Mouse (Mus musculus) myocyte (in vitro differentiated cells): ENCODE results near the gene Commd1. TPM values are rescaled to one million over a fixed set of nuclear protein-coding genes. Genes with fewer than 3 reads are reported as not detected.

Source experiments
- H3K27me3 ChIP-seq: one replicate; pipeline ENCODE4 v1.6.1; 2011; ENCODE audit not compliant: control insufficient read depth, insufficient read depth, insufficient read length
- H3K36me3 ChIP-seq: one replicate; pipeline ENCODE4 v1.6.1; 2011; ENCODE audit not compliant: control insufficient read depth, insufficient read depth
- H3K4me2 ChIP-seq: one replicate; pipeline ENCODE4 v1.6.1; 2011; ENCODE audit warnings: low read depth, control low read depth
- H3K4me3 ChIP-seq: one replicate; pipeline ENCODE4 v1.5.1; 2011; ENCODE audit warnings: mild to moderate bottlenecking, control low read depth, moderate library complexity
- H3K79me2 ChIP-seq: one replicate; pipeline ENCODE4 v1.6.1; 2011; ENCODE audit not compliant: control insufficient read depth, insufficient read depth
- H3ac ChIP-seq: one replicate; pipeline ENCODE4 v1.6.1; 2011; ENCODE audit not compliant: control insufficient read depth, insufficient read length
- CEBPB ChIP-seq: IDR thresholded peaks from 2 replicates; pipeline ENCODE4 v1.6.1; 2011; ENCODE audit warnings: mild to moderate bottlenecking, moderate library complexity; ENCODE audit not compliant: poor library complexity, insufficient read depth, severe bottlenecking
- E2F4 ChIP-seq: IDR thresholded peaks from one replicate; pipeline ENCODE4 v1.6.1; 2011; ENCODE audit warnings: mild to moderate bottlenecking, control low read depth, moderate library complexity; ENCODE audit not compliant: insufficient read depth
- MAX ChIP-seq: IDR thresholded peaks from one replicate; pipeline ENCODE4 v1.6.1; 2011; ENCODE audit warnings: low read depth, mild to moderate bottlenecking, control low read depth
- MYOD1 ChIP-seq, 3 experiments: IDR thresholded peaks; one replicate each; pipeline ENCODE4 v1.6.1; 2011; ENCODE audit warnings: control low read depth in 2 of 3, low read depth in 2 of 3, mild to moderate bottlenecking in 2 of 3, moderate library complexity in 1 of 3; ENCODE audit not compliant: insufficient read length in 2 of 3, control insufficient read depth in 1 of 3
- MYOG ChIP-seq, 3 experiments: IDR thresholded peaks; one replicate each; pipeline ENCODE4 v1.6.1; 2011; ENCODE audit warnings: control low read depth in 2 of 3, low read depth in 2 of 3, mild to moderate bottlenecking in 2 of 3; ENCODE audit not compliant: insufficient read length in 2 of 3, control insufficient read depth in 1 of 3, insufficient read depth in 1 of 3
- POLR2A ChIP-seq: IDR thresholded peaks from one replicate; pipeline ENCODE4 v1.6.1; 2011; ENCODE audit warnings: low read depth, mild to moderate bottlenecking, control low read depth, moderate library complexity; ENCODE audit not compliant: insufficient read length
- POLR2AphosphoS2 ChIP-seq: IDR thresholded peaks from one replicate; pipeline ENCODE4 v1.6.1; 2011; ENCODE audit warnings: low read depth, control low read depth; ENCODE audit not compliant: insufficient read length
- REST ChIP-seq: IDR thresholded peaks from one replicate; pipeline ENCODE4 v1.6.1; 2011; ENCODE audit warnings: mild to moderate bottlenecking, control low read depth, moderate library complexity; ENCODE audit not compliant: insufficient read depth, insufficient read length
- SRF ChIP-seq: IDR thresholded peaks from one replicate; pipeline ENCODE4 v1.6.1; 2011; ENCODE audit warnings: low read depth; ENCODE audit not compliant: control insufficient read depth, insufficient read length
- TCF12 ChIP-seq: IDR thresholded peaks from one replicate; pipeline ENCODE4 v1.6.1; 2011; ENCODE audit warnings: mild to moderate bottlenecking, control low read depth; ENCODE audit not compliant: poor library complexity, insufficient read depth, severe bottlenecking
- TCF3 ChIP-seq: IDR thresholded peaks from one replicate; pipeline ENCODE4 v1.6.1; 2011; ENCODE audit warnings: low read depth, control low read depth; ENCODE audit not compliant: insufficient read length
- USF1 ChIP-seq: IDR thresholded peaks from one replicate; pipeline ENCODE4 v1.6.1; 2011; ENCODE audit warnings: low read depth, mild to moderate bottlenecking, control low read depth, moderate library complexity
- polyA plus RNA-seq: library from polyadenylated mRNA; unstranded; fragments of >200 nt; fragmentation: generic; extraction: Trizol; gene quantifications from one replicate; pipeline ENCODE4 v1.2.1, GENCODE M21; 2012; ENCODE audit warnings: missing spikeins

The Commd1 gene
- polyA plus RNA-seq, 1 experiment = 174 TPM

DNA sequence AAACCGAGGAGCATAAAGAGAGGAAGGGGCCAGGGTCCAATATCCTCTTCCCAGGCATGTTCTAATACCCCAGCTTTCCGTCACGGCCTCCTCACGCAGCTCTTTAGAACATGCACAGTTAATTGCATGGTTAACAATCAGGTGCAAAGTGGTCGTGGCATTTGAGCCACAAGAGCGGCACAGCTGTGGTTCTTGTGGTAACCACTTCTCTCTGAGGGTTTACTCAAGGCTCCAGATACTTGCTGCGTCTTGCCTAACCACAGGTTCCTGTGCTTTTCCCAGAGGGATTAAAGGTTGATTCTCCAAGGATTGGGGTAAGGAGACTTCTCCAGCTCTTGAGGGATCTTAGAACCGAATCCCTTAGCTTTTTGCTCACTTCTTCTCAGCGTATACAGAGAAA, 90.9 kb downstream of the Commd1 start:
- H3K79me2 ChIP-seq = no peaks in the 10 kb centered on the region

DNA sequence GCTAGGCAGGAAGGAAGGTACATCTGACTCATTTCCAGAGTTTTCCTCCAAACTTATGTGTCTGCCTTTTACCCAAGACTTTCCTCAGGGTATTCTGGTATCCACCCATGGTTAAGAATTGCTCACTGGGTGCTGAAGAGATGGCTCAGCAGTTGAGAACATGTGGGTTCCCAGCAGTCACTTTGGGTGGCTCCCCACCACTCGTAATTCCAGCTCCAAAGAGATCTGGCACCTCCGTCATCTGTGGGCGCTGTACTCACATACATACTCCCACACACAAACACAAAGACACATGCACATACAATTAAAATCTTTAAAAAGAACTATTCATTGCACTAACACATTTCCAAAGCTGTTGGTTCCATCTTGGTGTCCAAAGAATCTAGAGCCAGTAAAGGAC, 93.0 kb downstream of the Commd1 start:
- Histone ChIP-seq H3K36me3 (no peaks in the 10 kb centered on the region), H3K4me2 (no peak overlapping the region), H3K27me3 (no peaks in the 10 kb centered on the region), H3K4me3 (no peak overlapping the region), H3ac (no peak overlapping the region), H3K79me2 (no peaks in the 10 kb centered on the region)
- no peak for TF ChIP-seq SRF
- TF ChIP-seq POLR2AphosphoS2 = no peak
- no peak for TF ChIP-seq MYOG (IDR thresholded peaks at IDR 0.05; ENCODE audit: control insufficient read depth in 1 of 3, insufficient read depth in 1 of 3, insufficient read length in 2 of 3, low read depth in 2 of 3)
- no peak for TF ChIP-seq TCF12
- no peak for TF ChIP-seq TCF3
- no peak for TF ChIP-seq USF1
- TF ChIP-seq E2F4 = no peak
- no peak for TF ChIP-seq MYOD1 (IDR thresholded peaks at IDR 0.05; ENCODE audit: control insufficient read depth in 1 of 3, insufficient read length in 2 of 3, low read depth in 2 of 3)
- no peak for TF ChIP-seq MAX
- TF ChIP-seq REST = no peak
- TF ChIP-seq CEBPB = no peak
- TF ChIP-seq POLR2A = no peak

More for the DNA sequence above, 90.9 kb downstream of the Commd1 start:
- TF ChIP-seq SRF (no peak), E2F4 (no peak), TCF3 (no peak), MYOG (IDR thresholded peaks at IDR 0.05; ENCODE audit: control insufficient read depth in 1 of 3, insufficient read depth in 1 of 3, insufficient read length in 2 of 3, low read depth in 2 of 3) (peak in 1 of 3 experiments; percentile 63), POLR2A (no peak), POLR2AphosphoS2 (no peak), REST (no peak), MYOD1 (IDR thresholded peaks at IDR 0.05; ENCODE audit: control insufficient read depth in 1 of 3, insufficient read length in 2 of 3, low read depth in 2 of 3) (peak in 2 of 3 experiments; percentile 23 to 43), TCF12 (peak; percentile 14), CEBPB (0 out of 2 replicates have a peak, but pooled peaks have one; percentile 18), USF1 (no peak), MAX (no peak)
- Histone ChIP-seq H3K4me2 (peak overlapping the region; percentile 45), H3K4me3 (no peak overlapping the region), H3K27me3 (no peaks in the 10 kb centered on the region), H3K36me3 (no peaks in the 10 kb centered on the region), H3ac (no peak overlapping the region)

DNA sequence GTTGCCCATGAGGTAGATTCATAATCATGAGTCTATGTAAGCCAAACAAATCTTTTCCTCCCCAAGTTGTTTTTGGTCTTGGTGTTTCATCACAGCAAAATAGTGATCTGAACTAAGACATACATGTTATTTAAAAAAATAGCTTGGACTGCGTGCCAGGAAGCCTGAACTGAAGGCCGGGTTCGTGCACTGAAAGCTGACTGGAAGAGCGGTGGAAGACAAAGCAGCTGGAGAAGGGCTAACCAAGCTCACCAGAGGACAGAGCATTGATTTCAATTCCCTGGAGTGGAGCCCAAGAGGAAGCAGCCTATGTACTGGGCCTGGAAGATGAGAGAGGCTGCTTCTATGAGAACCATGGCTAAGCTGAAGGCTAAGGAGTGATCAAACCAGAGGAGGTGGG, 95.2 kb downstream of the Commd1 start:
- Histone ChIP-seq H3ac (no peak overlapping the region), H3K36me3 (no peaks in the 10 kb centered on the region), H3K79me2 (no peaks in the 10 kb centered on the region), H3K4me3 (no peak overlapping the region), H3K4me2 (no peak overlapping the region), H3K27me3 (no peaks in the 10 kb centered on the region)
- TF ChIP-seq TCF3 (no peak), TCF12 (no peak), E2F4 (no peak), POLR2AphosphoS2 (no peak), REST (no peak), MAX (no peak), CEBPB (no peak), MYOD1 (IDR thresholded peaks at IDR 0.05; ENCODE audit: control insufficient read depth in 1 of 3, insufficient read length in 2 of 3, low read depth in 2 of 3) (no peak), POLR2A (no peak), SRF (no peak), USF1 (no peak), MYOG (IDR thresholded peaks at IDR 0.05; ENCODE audit: control insufficient read depth in 1 of 3, insufficient read depth in 1 of 3, insufficient read length in 2 of 3, low read depth in 2 of 3) (no peak)

DNA sequence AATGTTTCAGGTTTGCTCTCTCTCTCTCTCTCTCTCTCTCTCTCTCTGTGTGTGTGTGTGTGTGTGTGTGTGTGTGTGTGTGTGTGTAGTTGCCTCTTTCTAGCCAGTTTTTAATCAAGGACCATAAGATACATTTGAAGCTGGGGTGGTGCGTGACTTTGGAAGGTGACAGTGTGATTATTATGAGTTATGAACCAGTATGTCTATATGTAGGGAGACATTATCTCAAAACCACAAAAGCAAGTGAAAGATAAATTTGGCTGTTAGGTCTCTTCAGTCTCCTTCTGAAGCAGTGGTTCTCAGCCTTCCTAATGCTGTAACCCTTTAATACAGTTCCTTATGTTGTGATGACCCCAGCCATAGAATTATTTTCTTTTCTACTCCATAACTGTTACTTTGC, 96.8 kb downstream of the Commd1 start:
- no peaks in the 10 kb centered on the region for H3K27me3 ChIP-seq
- TF ChIP-seq USF1 (no peak), MYOG (IDR thresholded peaks at IDR 0.05; ENCODE audit: control insufficient read depth in 1 of 3, insufficient read depth in 1 of 3, insufficient read length in 2 of 3, low read depth in 2 of 3) (no peak), SRF (no peak), TCF12 (no peak), POLR2A (no peak), MYOD1 (IDR thresholded peaks at IDR 0.05; ENCODE audit: control insufficient read depth in 1 of 3, insufficient read length in 2 of 3, low read depth in 2 of 3) (no peak), POLR2AphosphoS2 (no peak), CEBPB (no peak), MAX (no peak), REST (no peak), E2F4 (no peak), TCF3 (no peak)
- no peaks in the 10 kb centered on the region for H3K36me3 ChIP-seq
- H3K79me2 ChIP-seq = no peaks in the 10 kb centered on the region
- no peak overlapping the region for H3K4me2 ChIP-seq
- no peak overlapping the region for H3ac ChIP-seq
- no peak overlapping the region for H3K4me3 ChIP-seq

DNA sequence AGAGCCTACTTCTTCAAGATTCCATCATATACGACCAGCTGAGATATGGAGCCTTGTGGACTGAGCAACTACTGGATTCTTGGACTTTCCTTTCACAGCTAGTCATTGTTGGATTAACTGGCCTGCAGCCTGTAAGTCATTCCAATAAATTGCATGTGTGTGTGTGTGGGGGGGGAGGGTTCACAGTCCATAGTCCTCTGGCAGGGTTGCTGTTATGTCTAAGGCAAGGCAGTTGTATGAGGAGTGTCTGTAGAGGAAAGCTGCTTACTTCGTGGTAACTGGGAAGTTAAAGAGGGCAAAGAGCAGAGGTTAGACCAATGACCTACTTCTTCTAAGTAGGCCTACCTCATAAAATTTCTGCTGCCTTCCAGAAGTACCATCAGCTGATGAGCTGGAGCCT, 98.5 kb downstream of the Commd1 start:
- no peak overlapping the region for H3K4me2 ChIP-seq
- no peaks in the 10 kb centered on the region for H3K27me3 ChIP-seq
- H3K4me3 ChIP-seq = no peak overlapping the region
- no peaks in the 10 kb centered on the region for H3K79me2 ChIP-seq
- no peaks in the 10 kb centered on the region for H3K36me3 ChIP-seq
- no peak overlapping the region for H3ac ChIP-seq
- no peak for TF ChIP-seq CEBPB
